Mouse (Mus musculus): ENCODE results near the gene Foxn3.

DNA sequence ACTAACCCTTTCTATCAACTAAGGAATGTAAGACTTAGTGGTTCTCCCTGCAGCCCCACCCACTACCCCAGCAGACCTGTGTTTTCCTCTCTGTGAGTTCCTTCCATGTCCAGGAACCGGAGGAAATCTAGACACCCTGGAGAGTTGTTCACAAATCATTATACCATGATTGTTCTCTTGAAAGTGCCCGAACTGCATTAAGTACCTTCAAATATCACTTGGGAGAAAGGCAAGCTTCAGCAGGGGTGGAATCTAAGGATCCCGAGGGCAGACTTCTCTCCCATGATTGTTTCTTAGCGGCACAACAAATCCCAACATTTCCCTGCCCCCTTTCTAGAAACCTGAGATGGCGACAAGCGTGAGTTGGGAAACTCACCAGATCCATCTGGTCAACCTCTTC, 247.5 kb downstream of the Foxn3 start:
- TF ChIP-seq EP300 (IDR thresholded peaks at IDR 0.05) = no peak
- TF ChIP-seq CTCF (IDR thresholded peaks at IDR 0.05) = no peak
